Mouse (Mus musculus) kidney, postnatal 14 days (tissue): ENCODE results near the gene Acad12.
A peak's percentile ranks its signal among the peaks of the same experiment; 100 is the strongest.
"Not testable (repeated sequence)": the region's sequence is repeated elsewhere in the genome, so short reads cannot be mapped to it uniquely, and the experiment has no call there.

Source experiments
- DNase-seq: peaks from one replicate; pipeline ENCODE4 v3.0.0; 2022; ENCODE audit warnings: mixed read lengths

Acad12 gene

DNA sequence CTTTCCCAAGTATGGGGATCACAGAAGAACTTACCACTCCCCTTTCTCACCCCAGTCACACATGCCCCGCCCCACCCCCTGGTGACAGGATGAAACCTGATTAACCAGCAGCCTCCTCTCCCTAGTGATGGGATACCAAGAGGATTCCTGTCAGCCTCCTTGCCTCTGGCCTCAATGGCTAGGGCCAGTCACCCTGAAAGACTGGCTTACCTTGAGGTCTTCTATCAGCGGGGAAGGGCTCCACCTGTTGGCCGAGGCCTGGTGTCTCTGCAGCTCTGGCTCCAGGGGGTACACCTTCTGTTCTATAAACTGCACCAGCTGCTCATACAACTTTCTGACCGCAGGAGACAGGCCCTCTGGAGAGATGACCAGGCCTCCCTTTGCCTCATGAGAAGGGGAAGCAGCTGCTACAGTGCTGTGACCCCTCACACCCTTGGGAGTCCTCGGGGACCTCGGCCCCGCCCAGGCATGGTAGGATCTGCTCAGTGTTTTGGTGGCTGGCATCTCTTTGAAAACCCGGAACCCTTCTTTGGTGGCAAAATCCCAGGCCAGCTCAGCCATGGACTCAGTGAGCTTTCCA, 9.1 kb downstream of the Acad12 start:
- not testable (repeated sequence) for DNase-seq

DNA sequence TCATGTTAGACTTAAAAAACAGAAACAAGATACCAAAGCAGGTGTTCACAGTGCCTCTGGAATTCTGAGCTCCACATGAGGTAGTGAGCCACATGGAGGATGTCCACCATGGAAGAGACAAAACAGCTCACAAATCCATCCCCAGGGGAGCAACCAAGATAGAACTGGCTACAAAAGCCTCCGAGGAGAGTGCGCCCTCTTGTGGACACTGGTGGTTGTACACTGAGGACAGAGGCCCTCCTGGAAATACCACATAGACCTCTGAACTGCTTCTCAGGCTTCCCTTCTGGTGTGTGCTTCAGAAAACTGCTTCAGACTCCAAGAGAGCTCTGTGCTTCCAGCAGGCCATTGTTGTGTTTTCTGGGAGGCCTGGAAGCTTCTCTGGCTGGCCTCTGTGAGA, 12.6 kb downstream of the Acad12 start:
- DNase-seq: peak; percentile 82

DNA sequence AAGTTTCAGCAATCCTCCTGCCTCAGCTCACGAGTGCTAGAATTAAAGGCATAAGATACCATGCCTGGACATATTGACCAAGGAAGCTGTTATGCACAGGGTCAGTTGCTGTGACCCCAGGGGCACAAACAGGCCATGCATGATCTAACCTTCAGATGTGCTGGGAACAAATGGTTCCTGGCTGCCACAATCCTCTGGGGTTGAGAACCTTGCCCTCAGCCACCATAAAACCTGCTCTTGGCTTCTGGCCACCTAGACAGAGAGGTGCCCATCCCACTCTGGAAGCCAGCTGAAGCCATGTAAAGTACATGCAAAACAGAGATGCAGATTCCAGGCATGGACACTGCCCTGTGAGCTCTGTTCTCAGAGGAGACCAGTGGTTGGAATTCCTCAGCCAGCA, 14.9 kb downstream of the Acad12 start:
- DNase-seq: peak; percentile 48

DNA sequence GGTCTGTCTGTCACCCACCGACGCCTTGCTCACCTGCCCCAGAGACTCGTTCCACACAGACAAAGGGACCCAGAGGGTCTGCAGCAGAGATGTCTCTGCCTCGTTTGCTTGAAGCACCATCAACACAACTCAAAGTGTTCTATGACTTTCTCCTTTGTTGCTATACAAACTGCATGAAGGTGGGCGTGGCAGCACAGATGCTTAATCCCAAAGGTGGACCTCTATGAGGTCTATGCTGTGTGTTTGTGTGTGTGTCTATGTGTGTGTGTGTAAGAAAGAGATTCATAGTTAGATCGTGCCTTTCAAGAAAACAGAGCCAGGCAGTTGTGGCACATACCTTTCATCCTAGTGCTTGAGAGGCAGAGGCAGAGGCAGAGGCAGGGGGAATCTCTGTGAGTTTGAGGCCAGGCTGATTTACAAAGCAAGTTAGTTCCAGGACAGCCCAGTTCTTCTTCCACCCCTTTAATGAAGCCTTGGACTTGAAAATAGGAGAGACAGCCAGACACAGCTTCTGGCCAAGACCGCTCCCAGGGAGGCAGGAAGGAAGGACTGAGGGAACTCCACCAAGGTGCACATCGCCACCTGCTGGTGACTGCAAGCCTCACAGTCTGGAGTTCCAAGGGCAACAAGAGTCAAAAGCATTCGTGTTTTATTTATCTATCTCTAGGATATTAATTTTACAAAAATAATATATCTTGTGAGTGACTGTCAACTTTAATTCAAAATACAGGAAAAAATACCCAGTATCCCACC, 17.0 kb downstream of the Acad12 start:
- peak; percentile 93 for DNase-seq

- peak; percentile 56 for DNase-seq
These were observed 19.7 kb downstream of the Acad12 start for GRCm38 (mm10) chr5:121598871-121599610.

GRCm38 (mm10) chr5:121597991-121598537, 20.7 kb downstream of the Acad12 start:
- no peak for DNase-seq

- DNase-seq: no peak
These were observed 21.4 kb downstream of the Acad12 start for GRCm38 (mm10) chr5:121597332-121597731.

DNA sequence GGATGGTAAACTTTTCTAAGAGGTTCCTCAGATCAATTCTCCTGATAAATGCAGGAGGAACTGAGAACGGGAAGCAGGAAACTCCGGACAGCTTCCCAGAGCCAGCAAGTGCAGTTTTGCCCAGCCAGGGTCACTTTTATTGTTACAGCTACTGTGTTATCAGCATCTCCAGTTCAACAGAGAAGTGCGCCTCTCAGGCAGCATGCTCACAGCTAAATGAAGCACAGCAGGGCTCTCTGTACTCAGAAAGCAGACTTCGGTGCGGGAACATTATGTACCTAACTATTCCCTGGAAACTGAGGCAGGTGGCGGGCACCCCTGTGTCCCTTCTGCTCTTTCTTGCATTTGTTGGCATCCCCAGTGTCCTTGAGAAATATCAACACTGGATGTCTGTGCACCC, 22.5 kb downstream of the Acad12 start:
- DNase-seq: no peak

GRCm38 (mm10) chr5:121595758-121596157, 23.0 kb downstream of the Acad12 start:
- DNase-seq: no peak

DNA sequence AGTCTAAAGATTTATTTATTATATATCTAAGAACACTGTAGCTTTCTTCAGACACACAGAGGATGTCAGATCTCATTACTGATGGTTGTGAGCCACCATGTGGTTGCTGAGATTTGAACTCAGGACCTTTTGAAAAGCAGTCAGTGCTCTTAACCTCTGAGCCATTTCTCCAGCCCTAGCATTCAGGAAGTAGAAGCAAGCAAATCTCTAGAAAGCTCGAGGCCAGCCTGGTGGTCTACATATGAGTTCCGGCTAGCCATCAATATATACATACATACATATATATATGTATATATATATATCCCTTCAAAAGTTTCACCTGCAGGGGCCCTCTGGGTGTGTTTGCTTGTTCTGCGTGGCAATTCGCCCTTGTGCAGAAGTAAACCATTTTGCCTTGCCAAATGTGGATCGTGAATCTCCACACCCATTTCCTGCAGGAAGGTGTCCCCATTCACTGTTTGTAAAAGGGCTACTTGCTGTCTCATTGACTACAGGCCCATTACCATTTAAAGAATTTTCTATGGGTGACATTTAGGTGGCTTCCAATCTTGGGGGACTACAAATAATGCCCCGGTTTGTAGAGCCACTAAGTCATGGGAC, 23.9 kb downstream of the Acad12 start:
- no peak for DNase-seq

- DNase-seq: peak; percentile 93
These were observed 25.0 kb downstream of the Acad12 start, which contains the start of gene Aldh2 for GRCm38 (mm10) chr5:121593451-121594401. Gene Aldh2 (minus strand): TSS chr5:121593824.

- DNase-seq: no peak
These were observed 25.8 kb downstream of the Acad12 start for GRCm38 (mm10) chr5:121592816-121593407.

DNA sequence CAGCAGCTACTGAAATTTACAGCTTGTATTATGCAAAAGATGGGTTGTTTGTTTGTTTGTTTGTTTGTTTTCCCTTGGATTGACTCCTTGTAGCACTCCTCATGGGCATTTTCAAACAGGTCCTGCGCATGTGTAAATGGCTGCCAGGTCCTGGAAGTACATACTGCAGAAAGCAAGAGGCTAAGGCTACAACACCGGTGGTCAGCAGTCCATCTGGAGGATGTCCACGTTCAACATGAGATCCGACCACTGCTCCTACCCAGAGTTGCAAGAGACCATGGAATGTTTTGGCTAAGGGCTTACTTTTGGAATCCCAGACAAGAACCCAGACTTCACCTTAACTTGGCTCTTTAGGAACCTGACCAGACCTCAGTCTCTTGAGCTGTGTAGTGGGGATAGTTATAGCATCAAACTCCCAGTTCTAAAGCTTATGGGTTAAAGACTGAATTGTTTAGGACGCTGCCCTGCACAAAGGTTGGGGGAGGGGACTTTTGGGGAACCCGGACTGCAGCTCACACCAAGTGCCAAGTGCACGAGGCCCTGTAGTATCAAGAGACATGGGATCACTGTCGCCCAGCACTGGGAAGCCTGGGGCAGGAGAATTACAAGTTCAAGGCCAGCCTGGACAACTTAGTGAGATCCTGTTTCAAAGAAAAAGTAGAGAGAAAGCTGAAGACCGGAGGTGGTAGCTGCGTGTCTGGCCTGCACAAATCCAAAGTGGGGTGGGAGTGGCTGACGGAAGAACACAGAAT, 26.5 kb downstream of the Acad12 start:
- DNase-seq: no peak

GRCm38 (mm10) chr5:121591417-121592063, 27.2 kb downstream of the Acad12 start:
- no peak for DNase-seq

DNA sequence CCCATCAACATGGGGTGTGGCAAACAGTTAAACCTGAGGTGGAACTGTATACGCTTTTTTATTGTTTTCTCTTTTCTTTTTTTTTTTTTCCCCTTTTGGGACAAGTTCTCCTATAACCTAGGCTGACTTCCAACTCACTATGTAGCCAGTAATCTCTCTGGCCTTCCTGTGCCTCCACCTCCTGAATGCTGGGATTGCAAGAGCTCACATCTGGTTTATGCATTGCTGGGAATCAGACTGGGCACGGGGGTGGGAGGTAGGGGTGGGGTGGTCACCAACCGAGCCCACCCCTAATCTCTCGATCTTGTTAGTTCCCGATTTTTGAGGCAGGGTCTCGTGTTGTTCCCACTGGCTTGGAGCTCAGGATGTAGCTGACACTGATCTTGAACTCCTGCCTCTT, 28.8 kb downstream of the Acad12 start:
- no peak for DNase-seq

DNA sequence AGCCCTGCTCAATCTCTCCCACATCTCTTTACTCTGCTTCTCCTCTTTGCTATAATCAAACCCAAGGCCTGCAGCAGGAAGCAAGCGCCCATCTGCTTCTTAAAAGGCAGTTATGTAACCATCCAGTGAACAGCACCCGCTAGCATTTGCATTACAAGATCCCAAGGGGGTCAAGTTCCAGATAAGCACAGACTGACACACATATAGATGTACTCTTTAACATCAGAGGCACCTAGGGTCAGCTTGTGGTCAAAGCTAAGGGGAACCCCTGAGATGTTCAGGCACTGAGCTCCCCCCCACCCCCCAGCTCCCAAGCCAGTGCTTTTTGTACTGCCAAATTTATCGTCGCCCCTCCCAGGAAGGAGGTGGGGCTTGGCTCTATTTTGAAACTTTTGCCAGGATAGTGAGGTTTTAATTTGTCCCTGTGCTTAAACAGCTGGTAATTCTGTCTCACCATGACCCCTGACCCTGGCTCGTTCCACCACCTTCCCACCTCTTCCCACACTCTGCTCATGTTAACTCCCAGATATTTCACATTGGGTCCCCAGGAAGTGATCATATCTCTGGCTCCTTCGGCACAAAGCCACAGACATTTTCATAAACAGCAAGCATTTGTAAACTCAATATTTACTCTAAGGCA, 32.2 kb downstream of the Acad12 start:
- DNase-seq: peak; percentile 44

DNA sequence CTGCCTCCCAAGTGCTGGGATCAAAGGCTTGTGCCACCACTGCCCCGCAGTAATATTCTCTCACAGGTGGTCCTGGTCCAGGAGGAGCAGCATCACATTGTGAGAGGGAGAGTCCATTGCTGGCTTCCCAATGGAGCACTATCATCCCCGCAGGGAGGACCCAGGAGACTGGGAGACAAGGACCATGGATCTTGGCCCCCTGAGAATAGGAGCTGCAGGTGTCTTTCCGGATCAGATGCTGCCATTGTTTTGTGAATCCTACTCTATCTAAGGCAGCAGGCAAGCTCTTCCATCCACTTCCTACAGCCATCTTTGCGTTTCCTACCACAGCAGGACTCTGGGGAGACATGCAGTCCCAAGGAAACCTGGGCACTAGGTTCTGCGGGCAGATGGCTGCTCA, 33.0 kb downstream of the Acad12 start:
- DNase-seq: no peak

DNA sequence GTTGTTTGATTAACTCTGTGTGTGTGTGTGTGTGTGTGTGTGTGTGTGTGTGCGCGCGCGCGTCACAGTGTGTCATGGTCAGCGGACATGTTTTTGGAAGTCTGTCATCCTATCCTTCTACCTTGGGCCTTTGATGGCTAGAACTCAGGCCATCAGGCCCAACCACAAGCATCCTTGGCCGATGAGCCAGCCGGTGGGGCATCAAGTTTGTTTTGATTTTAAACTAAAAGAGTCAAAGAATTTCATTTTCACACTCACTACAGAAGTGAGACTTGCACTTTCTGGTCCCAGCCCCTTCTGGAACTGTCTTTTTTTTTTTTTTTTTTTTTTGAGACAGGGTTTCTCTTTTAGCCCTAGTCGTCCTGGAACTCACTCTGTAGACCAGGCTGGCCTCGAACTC, 33.7 kb downstream of the Acad12 start:
- no peak for DNase-seq

- peak; percentile 97 for DNase-seq
These were observed 34.8 kb downstream of the Acad12 start for GRCm38 (mm10) chr5:121583765-121584501.
